Mouse (Mus musculus) kidney, adult 9 months (tissue): ENCODE measurements at regions not wholly inside any gene's neighbourhood (a gene's known extent, or its start where the extent isn't known, plus 50 kb on each side); places are given as distances from the start of the nearest gene placed in this dataset.

Experiments used
- DNase-seq: peaks from one replicate; pipeline ENCODE4 v3.0.0; 2022

DNA sequence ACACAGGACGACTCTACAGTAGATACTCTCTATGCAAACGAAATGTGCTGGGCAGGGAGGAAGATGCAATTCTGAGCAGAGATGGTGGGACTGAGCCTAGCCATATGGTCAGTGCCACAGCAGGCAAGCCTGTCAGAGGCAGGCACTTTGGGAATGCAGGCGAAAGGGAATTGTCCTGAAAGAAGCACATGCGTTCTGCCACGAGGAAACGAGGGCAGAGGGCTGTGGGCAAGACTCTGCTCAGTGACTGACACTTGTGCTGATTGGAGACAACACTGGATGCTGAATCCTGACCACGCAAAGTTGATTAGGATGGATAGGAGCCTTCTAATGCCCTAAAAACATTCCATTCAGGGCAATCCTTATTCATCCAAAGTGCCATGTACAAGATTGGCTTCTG lies 350.5 kb upstream of the Fam92a start:
- DNase-seq = no peak

DNA sequence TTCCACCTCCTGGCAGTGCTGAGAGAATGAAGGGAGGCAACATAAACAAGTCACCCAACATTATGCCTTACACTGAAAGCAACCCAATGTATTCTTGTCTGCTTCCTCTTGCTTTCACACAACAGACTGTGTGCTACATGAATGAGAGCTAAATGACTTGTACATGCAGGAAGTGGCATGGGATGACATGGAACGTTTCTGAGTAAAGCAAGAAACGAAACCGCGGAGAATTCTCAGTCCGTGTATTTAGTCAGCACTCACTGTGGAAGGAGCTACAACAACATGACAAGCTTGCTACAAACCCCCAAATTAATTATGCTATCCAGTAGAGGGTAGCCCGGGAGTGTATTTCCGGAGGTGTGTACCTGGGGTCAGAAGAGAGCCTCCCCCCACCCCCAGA lies 349.4 kb upstream of the Fam92a start:
- no peak for DNase-seq

DNA sequence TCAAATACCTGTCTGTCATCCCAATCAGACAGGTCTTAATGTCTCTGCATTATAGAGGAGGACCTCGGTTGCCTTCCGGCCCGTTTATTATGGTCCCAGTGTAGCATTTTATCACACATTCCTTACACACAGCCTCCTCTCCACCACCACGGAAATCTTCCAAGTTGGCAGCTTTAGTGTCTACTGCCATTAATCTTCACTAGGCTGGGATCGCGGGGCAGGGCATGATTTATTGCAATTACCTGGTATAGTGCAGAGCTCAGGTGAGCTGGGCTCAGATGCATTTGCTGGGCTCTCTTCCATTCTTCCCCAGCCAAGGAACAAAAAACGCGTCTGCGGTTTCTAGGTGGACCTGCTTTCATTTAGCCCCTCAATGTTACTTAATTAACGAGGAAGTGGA lies 344.7 kb upstream of the Fam92a start:
- no peak for DNase-seq

DNA sequence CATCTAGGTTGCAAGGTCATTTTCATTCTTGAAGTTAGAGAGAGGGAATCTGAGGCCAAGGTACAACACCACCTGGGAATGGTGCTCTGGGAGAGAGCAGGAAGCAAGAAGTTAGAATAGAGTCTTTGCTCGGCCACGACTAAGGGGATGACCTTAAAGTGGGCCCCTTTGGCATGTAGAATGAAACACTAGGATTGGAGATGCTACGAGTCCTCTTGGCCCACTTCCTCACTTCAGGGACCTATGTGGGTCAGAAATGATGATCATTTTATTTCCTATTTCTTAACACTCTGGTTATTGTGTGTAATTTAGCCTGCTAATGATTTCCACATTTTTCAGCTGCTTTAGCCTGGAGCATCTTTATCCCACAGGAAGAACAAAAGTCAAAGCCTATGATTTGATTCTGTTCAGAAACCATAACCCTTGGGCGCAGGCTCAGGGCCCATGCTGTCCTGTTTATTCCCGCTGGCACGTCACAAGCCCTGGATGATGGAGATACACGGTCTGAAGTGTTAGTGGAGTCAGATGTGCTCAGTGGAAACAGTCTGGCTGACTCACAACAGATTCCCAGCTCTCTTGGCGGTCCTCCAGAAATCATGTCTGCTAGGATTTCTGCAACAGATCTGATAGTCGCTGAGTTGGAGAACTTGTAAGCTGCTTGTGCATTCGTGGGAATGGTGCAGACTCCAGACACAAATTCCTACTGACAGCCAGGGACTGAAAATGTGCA lies 340.0 kb upstream of the Fam92a start:
- no peak for DNase-seq

DNA sequence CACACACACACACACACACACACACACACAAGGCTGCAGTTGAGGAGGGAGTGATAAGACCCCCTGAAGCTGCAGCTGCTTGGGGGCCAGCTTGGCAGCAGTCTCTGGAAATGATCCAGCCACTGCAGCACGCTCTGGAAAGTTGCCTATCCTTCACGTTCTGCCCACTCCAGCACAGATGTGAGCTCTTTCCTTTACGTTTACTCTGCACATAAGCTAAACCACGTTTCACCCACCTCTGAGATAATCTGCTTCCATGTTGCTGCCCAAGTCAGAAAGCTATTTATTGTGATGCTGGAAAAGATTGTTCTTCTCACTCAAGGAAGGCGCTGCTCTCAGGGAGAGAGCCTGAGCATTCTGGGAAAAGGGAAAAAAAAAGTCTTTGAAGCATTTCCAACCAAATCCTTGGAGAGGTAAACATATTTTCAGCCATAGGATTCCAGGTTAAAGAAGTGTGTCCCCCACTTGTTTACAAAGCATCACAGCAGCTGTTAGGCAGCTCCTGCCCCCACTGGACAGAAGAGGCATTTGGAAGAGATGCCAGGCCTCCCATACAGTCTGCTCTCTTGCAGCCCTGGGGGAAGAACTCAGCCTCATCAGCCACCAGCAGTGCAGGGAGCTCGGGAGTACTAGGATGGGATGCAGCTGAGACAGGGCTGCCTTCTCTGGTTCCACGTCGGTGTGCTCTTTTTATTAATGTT lies 335.2 kb upstream of the Fam92a start:
- DNase-seq = no peak

DNA sequence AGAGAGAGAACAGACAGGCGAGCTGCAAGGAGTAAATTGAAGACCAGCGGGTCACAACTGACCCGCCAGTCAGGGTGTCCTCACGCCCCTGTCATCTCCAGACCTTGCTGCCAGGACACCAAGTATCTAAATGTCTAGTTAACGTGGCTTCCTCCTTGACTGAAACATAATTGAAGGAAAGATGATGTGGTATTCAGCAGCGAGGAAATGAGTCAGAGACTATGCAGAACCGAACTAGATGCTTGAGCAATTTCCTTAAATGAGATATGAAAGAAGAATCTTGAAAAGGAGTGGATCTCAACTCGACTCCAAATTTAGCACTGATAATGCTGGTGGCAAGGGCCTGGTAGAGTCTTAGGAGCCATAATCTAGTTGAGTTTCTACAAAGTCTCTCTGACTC lies 329.3 kb upstream of the Fam92a start:
- DNase-seq = no peak

DNA sequence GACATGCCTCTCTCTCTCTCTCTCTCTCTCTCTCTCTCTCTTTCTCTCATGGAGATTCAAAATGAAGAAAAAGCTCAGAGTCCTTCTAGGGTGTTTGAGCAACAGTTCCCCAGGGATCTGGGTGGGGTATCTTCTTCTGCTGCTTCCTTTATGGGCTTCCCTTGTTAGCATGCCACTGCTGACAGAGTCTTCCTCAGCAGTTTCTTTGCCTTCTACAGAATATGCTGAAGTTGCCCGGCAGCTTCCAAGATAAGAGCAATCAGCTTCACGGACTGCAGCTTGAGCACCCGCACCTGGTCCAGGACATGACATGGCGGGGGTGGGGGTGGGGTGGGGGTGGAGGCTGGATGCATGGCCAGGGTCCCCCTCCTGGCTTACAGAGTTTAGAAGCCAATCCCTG lies 326.6 kb upstream of the Fam92a start:
- DNase-seq = no peak

DNA sequence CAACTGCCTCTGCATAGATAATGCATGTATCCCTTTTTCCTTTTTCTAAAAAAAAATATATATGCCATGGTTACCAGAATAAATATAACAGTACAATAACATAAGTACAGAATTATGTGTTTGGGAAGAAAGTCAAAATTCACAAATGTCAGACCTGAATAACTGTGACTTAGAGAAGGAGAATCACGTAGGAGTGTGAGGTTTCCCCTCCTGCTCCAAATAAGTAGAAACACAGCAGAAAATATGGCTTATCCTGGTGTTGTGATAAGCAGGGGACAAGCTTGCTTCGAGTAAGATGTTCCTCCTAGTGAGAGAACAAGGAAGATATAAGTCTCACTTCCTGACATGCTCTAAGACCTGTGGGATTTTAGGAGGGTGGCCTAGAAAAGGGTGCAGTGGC lies 320.7 kb upstream of the Fam92a start:
- no peak for DNase-seq

DNA sequence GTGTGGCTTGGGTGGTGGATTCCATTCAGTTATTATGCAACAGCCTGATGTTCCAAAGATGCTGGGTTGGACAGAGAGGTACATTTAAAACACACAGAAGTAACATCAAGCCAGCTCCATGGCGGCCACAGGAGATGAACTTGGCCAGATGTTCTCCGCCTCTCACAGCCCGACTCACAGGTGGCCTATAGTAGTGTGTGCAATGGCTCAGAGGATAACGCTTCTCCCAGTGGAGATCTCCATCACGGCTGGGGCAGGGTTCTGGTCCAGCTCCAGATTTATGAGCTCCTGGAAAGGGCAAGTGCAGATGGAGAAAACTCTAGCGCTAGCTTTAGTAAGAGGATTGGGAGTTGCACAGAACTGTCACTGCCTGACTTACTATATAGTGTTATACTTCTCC lies 319.5 kb upstream of the Fam92a start:
- DNase-seq = no peak

DNA sequence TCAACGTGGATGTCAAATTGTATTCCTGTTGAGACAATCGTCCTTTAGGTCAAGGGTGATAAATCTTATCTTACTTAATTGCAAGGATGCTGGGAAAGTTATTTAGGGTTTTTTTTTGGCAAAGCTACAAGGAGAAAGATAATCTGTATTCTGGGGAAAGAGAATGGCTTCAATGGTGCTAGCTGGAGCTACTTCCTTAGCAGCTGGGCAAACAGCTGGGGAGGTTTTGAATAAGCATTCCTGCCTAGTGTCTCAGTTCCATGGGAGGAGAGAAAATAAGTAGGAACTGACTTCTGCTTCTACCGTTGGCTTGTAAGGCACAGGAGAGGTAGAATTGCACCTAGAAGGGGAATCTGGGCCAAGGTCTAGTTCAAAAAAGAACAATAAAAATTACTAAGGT lies 318.3 kb upstream of the Fam92a start:
- no peak for DNase-seq

DNA sequence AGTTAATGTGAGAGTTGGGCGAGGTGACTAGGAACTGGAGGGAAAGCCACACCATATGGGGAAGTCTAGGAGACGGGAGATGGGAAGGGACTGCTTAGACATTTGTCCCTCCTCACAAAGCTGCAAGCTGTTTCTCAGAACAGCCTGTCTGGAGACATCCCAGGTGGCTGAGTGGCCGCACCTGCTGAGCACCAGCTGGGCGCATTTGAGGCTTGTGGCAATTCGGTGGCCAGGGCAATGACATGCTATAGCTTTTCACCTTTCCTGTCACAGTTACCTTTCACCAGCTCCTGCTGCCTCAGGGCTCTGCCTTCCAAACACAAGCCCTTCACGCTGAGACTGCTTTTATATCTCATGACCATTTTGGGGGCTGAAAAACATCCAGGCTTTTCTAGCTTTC lies 317.5 kb upstream of the Fam92a start:
- DNase-seq = no peak

DNA sequence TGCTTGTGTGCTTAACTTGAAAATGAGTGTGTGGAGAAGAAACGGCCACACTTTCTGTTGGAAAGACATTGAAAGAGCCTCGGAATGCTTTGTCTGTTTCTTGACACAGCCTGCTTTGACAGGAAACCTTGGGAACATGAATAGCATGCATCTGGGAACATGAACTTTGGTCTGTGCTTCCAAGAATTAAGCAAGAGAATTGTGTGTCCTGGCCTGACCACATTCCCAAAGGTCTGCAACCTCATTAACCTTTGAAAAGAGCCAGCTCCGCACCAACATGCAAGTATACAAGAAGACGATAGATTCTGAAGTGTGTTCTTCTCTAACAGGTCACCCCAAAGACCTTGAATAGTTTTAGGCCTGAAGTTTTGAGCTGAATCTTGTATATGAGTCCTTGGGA lies 309.7 kb upstream of the Fam92a start:
- DNase-seq = peak; percentile 65

DNA sequence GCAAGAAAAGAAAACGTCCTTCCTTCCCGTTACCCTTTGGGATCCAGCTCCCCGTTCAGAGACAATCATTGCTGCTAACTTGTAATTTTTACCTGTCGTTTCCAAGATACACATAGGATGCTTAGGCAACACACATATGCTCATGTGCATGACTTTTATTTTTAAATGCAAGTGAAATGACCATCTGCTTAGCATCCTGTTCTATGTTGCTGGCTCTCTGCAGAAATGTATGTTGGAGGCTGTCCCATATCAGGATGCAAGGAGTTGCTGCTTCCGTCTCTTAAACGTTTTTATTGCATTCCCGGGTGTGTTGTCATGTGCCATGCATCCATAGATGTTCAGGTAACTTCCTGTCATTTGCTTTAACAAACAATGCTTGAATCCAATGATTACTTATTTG lies 304.9 kb upstream of the Fam92a start:
- DNase-seq = no peak

DNA sequence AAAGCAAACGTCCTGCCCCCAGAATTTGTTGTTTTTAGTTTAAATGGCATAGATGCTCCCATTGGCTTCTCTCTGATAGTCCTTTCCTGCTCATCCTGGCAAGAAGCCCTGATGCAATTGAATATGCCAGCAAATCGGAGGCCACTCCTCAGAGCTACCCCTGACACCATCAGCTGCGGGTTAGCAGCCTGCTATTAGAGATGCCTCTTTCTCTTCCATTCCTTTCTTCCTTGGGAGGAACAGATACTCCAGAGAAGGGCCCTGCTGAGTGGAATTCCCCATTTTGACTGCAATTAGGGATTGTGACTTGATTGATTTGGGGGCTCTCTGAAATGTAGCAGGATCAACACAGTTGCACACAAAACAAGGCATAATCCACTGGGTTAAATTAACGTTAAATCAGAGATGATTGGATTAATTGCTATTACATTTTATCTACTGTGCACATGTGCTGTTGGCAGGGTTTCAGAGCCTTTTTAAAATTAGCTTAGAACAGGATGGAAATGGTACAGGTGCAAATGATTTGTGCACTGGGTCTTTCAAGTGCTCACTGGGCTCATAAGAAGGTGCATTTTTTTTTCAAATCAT lies 303.3 kb upstream of the Fam92a start:
- no peak for DNase-seq

DNA sequence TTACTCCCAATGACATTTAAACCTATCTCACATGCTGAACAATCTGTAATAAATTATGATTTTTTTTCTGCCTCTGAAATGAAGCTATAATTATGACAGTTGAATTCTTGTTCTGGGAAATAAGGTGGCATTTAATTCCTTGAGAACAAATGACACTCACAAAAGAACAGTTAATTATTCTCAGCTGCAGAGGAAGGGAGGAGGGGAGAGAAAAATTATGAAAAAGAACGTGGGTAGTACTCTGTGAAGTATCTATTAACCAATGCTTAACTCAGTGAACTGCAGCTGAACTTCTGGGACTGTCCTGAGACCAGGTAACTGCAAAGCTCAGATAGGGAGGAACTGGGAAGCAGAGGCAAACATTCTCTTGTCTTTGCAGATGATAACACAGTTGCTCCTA lies 302.6 kb upstream of the Fam92a start:
- DNase-seq = peak; percentile 24

DNA sequence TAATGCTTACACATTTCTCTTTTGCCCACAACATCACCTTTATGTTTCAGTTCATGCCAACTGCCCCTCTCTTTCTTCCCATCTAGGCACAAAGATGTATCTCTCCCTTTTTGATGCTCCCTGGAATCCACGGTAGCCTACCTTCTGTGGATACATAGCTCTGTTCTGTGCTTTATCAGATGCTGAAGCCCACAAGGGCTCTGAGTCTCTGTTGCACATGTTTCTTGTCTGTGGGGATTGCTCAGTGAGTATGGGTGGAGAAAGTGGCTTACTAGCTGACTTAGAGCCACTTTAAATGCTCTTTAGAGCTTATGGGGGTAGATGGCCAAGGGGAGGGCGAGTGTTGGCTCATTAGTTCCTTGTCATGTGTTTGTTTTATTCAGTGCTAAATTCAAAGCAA lies 289.9 kb upstream of the Fam92a start:
- DNase-seq = no peak

DNA sequence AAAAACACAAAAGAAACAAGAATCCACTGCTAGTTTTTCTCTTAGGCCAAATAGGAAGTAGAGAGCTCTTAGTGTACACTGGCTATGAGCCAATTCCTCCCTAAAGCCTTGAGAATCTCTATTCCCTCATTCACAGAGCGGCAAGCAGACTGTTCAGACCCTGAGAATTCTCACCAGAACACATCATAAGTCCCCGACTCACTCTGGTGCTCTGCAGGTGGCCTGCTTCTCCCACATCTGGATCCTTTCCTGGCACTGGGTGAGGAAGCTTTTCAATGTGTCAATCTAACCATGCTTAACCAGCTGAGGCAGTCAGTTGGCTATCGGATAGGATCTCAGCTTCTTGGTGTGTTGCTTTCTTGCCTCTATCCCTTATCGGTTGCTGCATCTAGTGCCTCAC lies 289.4 kb upstream of the Fam92a start:
- no peak for DNase-seq

DNA sequence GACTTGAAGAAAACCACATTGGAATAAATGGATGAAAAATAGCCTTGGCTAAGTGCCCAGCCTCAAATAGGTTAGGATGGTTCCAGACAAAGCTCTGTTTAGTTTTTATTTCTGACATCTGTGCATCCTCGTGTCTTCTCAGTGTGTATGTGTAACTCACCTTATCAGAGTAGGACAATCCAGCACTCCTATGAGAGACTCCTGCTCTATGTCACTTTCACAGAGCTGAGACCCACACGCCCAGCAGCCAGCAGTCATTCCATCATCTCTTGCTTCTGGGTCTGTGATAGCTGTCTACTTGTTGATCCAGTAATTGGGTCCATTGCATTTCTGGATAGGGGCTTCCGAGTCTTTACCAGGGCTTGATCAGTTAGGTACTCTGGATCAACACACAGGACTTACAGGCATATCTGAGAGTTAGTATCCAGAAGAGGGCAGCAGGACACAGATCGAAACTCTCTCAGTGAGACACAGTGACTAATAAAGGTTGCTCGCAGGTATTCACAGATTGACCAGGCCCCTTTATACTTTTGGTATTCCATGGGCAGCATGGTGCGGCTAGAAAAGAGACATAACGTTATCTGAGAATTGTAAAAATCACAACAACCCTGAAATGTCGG lies 286.3 kb upstream of the Fam92a start:
- no peak for DNase-seq

DNA sequence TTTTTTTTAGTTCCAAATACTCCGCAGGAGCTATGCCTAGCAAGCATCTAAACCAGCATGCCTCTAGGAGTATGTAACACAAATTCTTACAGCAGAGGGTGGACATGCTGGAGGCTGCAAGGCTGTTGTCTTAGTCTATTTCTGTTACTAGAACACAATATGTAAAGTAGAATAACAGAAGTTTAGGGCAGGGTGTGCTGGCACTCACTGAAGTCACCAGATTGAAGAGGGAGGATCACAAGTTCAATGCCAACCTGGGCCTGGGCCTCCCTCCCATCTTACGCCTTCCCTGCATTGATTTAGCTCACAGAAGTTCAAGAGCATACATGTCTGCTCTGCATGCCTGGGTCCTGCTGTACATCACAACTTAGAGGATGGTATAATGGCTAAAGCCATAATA lies 280.3 kb upstream of the Fam92a start:
- DNase-seq = no peak

DNA sequence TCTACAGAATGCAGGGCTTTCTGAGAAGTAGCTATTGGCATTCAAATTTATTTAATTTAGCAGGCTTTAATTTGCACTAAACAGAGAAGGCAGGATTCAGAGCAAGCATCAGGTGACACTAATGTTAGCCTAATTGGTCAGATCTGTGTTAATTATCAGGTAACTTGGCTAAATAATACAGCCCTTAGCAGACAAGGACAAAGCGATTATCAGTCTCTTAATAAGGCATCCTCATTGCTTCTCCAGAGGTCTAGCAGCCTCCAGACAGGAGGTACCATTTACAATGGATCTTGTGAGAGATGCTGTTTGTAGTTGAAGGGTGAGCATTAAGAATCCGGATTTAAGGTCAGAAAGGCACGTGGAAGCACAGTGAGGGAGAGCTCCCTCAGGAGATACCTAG lies 253.7 kb upstream of the Fam92a start:
- no peak for DNase-seq

DNA sequence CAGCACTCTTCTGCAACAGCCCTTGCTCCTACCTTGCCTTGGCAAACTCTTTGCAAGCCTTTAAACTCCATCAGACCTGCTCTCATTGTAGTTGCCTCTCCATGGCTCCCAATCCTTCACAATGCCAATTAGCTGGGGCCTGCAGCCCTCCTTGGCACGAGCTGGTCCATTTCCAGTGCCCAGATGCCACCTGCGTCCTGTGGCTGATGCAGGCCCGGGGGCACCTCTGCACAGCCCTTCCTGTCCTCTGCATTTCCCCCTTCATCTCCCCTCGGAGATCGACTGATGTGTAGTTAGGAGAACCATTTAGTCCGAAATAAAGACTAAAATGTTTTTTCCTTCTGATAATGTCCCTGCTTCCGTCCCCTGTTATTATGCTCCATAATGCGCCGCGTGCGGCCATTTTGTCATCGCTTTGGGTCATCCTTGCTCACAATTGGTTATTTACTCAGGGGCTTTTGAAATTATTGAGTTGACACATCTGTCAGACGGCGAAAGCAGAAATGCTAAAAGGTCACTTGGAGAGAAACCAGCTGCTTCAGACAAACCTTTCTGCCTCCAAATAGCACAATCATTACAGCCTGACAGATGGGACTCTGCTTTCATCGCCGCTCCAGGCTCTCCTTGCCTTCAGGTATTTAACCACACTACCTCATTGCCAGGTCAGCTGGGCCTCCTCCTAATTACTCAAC lies 250.0 kb upstream of the Fam92a start:
- no peak for DNase-seq

DNA sequence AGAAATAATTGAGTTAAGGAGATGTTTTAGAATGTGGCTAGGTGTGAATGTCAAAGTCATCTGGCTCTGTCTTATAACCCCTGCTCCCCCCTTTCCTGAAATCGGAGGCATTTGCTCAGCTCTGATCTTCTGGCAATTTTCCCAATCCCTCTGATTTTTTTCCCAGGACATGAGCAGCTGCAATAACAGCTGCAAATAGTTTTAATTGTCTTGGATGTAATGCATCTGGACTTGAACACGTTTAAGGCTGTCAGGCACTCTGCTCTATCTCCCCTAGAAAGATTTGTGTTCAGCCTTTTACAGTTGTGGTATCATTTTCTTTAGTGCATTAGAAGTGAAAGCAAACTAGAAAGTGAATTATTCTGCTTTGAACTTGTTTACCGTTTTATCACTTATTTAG lies 246.3 kb upstream of the Fam92a start:
- no peak for DNase-seq

DNA sequence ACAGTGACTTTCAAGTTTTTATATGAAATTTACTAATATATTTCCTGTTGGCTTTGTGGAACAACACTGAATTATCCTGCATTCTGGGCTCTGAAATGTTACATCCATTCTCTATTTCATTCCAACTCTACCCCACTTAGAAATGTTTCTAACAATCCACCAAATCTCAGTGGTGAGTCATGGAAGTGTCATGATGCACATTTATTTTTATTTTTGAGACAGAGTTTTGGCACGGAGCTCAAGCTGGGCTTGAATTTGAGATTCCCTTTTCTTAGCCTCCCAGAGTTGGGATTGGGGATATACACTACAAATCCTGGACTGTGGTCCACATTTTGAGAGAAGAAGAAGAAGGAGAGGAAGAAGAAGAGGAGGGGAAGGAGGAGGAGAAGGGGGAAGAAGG lies 223.5 kb upstream of the Fam92a start:
- no peak for DNase-seq
